Mouse (Mus musculus): ENCODE data around the gene Vps52.

Gene Vps52

DNA sequence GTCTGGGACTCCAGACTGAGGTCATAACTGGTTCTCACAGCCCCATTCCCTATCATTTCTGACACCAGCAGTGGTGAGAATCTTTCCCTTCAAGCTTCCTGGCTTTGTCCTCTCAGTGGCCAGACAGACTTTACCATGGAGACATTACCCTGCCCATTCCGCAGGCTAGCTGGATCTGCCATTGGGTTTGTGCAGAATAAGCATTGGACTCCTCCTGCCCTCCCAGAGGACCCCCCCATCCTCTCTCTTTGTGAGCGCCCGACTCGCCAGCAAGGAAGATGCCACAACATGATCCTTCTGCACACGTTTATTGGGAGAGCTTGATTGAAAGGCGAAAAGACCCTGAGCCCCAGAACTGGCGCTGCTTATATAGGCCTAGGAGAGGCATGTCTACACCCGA, 57.8 kb downstream of the Vps52 start:
- DNase-seq, result no peak
